Mouse (Mus musculus): ENCODE data around the gene Wipi2. TPM values are rescaled to one million over a fixed set of nuclear protein-coding genes. Genes with fewer than 3 reads are reported as not detected.

The Wipi2 gene
- total RNA-seq, 2 experiments from 2014 or later = 33.6 to 40.8 TPM

GRCm38 (mm10) chr5:142628726-142629662 is 1.5 kb downstream of the Wipi2 start:
- peak; percentile 95 for ATAC-seq (replicated peaks; ENCODE audit: low FRiP score, low TSS enrichment, poor library complexity, severe bottlenecking)

GRCm38 (mm10) chr5:142629663-142630025 is 2.1 kb downstream of the Wipi2 start:
- no peak for ATAC-seq (replicated peaks; ENCODE audit: low FRiP score, low TSS enrichment, poor library complexity, severe bottlenecking)

GRCm38 (mm10) chr5:142630224-142630623 is 2.7 kb downstream of the Wipi2 start:
- ATAC-seq (replicated peaks; ENCODE audit: low FRiP score, low TSS enrichment, poor library complexity, severe bottlenecking) = no peak

GRCm38 (mm10) chr5:142637823-142638222 is 10.3 kb downstream of the Wipi2 start:
- peak; percentile 99 for ATAC-seq (replicated peaks; ENCODE audit: low FRiP score, low TSS enrichment, poor library complexity, severe bottlenecking)

GRCm38 (mm10) chr5:142640088-142640487 is 12.6 kb downstream of the Wipi2 start:
- ATAC-seq (replicated peaks; ENCODE audit: low FRiP score, low TSS enrichment, poor library complexity, severe bottlenecking) = no peak

DNA sequence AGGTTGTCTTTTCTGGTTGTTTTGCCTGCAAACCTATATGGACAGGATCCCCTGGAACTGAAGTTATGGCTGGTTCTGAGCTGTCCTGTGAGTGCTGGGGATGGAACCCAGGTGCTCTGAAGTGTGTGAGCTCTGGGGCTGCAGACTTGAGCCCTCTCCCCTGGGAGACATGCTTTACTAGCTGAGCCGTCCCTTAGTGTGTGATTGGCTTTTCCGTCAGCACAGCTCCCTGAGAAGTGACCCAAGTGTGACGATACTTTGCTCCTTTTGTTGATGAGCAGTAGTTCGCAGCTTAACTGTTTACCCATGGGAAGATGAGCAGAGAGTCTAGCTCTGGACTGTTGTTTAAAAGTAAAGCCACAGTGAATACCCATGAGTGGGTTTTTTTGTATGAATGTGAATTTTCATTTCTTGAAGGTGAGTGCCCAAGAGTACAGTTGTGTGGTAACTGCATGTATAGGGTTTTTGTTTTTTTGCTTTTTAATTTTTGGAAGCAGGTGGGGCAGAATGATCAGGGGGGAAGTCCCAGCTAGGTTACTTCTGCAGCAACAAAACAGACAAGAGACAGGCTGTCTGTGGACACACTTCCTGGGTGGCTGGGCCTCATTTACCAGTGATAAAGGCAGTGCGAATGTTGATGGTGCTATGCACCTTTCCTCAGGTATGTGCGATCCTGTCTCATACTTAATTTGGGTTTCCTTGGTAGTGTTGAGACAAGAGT is 14.0 kb downstream of the Wipi2 start:
- ATAC-seq (replicated peaks; ENCODE audit: low FRiP score, low TSS enrichment, poor library complexity, severe bottlenecking) = no peak

DNA sequence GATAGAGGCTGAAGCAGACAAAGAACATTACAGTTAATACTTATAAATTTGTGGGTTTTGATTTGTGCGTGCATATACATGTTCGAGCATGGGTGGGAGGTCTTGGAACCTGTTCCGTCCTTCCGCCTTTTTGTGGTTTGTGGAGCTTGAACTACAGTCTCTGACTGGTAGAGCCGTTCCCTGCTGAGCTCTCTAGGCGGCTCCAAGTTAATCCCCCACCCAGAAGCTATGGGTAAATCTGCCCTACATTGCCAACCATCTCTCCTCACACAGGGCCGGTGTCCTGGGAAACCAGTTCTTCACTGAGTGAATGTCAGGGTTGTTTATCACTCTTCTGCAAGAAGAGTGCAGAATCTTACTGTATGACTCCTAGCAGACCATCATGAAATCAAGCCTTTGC is 20.7 kb downstream of the Wipi2 start:
- ATAC-seq (replicated peaks; ENCODE audit: low FRiP score, low TSS enrichment, poor library complexity, severe bottlenecking) = no peak; the same call in 1 of the 2 replicates

DNA sequence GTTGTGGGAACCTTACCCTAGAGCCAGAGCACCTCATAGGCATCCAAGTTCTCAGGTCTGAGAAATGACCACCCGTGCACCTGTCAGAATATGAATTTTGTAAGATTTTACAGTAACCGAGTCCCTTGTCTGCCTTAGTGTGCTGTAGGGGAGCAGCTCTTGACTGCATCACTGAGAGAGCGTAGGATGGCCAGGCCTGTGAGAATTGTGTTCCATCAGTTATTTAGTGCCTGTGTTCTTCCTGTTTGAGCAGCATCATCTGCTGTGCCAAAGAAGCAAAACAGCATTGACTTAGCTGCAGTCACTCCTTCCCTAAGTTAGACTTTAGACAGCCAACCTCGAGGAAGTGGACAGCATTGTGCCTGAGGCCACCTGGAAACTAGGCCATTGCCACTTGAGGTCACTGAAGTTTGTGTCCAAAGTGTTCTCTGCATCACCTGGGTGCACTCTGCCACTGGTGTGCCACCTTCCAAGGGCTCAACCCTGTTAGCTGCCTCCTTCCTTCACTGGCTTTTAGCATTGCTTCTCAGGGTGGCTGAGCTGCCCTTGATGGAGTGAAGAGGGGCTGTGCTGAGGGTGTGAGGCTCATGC is 22.1 kb downstream of the Wipi2 start:
- no peak for ATAC-seq (replicated peaks; ENCODE audit: low FRiP score, low TSS enrichment, poor library complexity, severe bottlenecking)

DNA sequence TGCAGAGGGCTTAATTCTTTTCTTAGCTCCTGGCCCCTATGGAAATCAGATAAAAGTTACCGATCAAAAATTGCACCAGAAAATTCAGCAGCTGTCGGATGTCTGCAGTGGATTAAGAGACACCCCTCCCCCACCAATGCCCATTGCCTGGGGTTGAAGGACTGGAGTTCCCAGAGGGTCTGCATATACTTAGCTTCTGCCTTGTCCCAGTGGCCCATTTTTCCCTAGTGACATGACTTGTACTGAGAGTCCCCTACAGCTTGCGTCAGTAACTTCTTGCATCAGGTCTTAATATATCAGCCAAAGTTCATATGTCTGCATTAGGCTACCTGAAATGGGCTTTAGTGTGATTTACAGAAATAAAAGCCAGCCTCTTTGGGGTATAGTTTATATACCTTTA is 22.9 kb downstream of the Wipi2 start:
- peak; percentile 34 for ATAC-seq (replicated peaks; ENCODE audit: low FRiP score, low TSS enrichment, poor library complexity, severe bottlenecking)

GRCm38 (mm10) chr5:142650794-142651497 is 23.4 kb downstream of the Wipi2 start:
- ATAC-seq (replicated peaks; ENCODE audit: low FRiP score, low TSS enrichment, poor library complexity, severe bottlenecking) = peak; percentile 91

DNA sequence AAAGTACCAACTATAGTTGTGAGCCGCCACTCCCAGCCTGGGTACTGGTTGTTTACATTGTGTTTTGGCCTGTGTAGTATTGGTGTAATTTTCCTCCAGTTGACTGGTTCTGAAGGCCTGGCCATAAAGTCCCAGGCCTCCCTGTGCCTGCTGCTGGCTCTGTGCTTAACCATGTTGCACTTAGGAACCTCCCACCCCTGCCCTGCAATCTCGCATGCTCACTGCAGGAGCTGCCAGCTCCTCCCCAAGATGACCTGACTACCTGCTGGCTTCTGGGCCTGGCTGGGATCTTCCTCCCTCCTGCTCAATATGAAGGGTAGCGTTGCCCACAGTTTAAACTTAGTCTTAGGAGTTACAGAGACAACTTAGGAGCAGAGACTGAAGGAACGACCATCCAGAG is 24.8 kb downstream of the Wipi2 start:
- ATAC-seq (replicated peaks; ENCODE audit: low FRiP score, low TSS enrichment, poor library complexity, severe bottlenecking) = no peak

- no peak for ATAC-seq (replicated peaks; ENCODE audit: low FRiP score, low TSS enrichment, poor library complexity, severe bottlenecking)
These were observed 33.3 kb downstream of the Wipi2 start for GRCm38 (mm10) chr5:142660656-142661434.

DNA sequence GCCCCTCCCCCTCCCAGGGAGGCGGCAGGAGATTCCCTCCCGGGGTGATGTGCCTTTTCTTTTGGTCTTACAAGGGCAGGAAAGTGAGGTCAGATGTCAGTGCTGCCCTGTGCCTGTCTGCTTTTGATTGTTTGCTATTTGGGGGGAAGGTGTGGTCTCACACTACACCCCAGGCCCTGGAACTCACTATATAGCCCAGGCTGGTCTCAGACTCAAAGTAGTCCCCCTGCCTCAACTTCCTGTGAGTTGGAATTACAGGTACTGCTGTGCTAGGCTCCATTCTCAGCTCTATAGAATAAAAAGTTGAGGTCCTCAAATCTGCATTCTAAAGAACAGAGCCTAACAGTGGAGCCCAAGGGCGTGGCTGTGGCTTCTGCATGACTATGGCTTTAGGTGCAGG is 40.4 kb downstream of the Wipi2 start:
- no peak for ATAC-seq (replicated peaks; ENCODE audit: low FRiP score, low TSS enrichment, poor library complexity, severe bottlenecking)

DNA sequence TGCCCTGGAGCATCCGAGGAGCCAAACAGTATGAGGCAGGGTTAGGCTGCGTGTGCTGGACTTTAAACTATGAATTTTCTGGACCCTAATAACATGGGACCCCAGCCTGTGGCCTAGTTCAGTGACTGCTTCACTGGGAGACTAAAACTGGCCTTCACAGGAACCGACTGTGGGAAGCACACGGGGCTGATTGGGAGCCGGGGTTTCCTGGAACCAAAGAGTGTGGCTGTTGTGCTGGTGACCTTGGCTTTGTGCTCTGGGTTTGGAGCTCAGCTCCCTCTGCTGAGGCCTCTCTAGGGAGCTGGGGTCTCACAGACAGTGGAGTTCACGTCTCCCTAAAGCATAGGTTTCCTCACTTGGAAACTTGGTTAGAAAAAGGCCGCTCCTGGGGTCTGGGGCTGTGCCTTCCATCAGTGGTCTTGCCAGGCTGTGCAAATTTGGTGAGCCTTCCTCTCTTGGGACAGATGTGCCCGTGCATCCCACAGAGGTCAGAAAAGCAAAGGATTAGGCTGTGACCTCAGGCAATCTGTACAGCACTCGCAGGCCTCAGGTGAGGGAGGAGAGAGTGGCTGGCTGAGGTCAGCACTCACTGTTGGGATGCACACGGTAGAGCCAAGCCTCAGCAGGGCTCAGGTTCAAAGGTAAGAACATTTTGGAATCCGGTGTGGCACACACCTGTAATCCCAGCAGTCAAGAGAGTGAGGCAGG is 41.2 kb downstream of the Wipi2 start:
- no peak for ATAC-seq (replicated peaks; ENCODE audit: low FRiP score, low TSS enrichment, poor library complexity, severe bottlenecking)

DNA sequence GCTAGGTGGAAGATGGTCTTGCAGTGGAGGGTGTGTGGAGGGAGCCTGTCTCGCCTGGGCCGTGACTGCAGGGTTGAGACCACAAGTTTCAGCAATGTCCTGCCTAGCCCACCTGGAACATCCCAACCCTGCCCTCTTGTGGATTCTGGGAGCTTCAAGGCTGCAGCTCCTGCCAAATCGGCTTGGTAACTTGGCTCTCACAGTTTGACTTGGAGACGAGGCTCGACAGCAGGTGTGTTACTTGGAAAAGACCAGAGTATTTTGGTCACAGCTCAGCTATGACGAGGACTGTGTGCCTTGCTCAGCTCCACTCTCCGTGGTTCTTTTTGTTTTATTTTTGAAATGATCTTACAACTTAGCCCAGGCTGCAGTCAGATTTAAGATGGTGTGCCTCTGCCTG is 42.2 kb downstream of the Wipi2 start:
- no peak for ATAC-seq (replicated peaks; ENCODE audit: low FRiP score, low TSS enrichment, poor library complexity, severe bottlenecking)

GRCm38 (mm10) chr5:142673082-142673481 is 45.6 kb downstream of the Wipi2 start:
- 0 out of 2 replicates have a peak, but pooled peaks have one; percentile 15 for ATAC-seq (replicated peaks; ENCODE audit: low FRiP score, low TSS enrichment, poor library complexity, severe bottlenecking)

- ATAC-seq (replicated peaks; ENCODE audit: low FRiP score, low TSS enrichment, poor library complexity, severe bottlenecking) = 0 out of 2 replicates have a peak, but pooled peaks have one; percentile 11
These were observed 50.7 kb downstream of the Wipi2 start for GRCm38 (mm10) chr5:142678141-142678571.

DNA sequence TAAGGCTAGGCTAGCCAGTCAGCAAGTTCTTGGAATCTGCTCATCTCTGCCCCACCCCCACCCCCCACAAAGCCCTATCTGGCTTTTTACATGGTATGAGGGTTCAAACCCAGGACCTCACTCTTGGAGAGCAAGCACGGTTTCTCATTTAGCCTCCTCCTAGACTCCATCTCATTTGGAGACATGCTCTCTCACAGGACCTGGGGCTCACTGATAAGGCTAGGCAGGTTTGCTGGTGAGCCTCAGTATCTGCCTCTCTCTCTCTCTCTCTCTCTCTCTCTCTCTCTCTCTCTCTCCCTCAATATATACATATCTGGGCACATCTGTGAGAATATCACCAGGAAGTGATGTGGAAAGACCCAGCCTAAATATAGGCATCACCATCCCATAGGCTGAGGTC is 51.6 kb downstream of the Wipi2 start:
- ATAC-seq (replicated peaks; ENCODE audit: low FRiP score, low TSS enrichment, poor library complexity, severe bottlenecking) = no peak

Measured in megakaryocyte-erythroid progenitor cell, adult 5-6 weeks (primary cell).